Mouse (Mus musculus) forebrain, embryonic 16.5 days (tissue): ENCODE measurements around the gene Lmf1. TPM values are rescaled to one million over a fixed set of nuclear protein-coding genes. Genes with fewer than 3 reads are reported as not detected.

Experiments
- ATAC-seq: fragments of 200-750 bp; cut with Nextera tagmentation; 2 replicates; pipeline ENCODE4 v1.8.0; 2017; ENCODE audit warnings: mild to moderate bottlenecking, moderate library complexity
- H3K27ac ChIP-seq: fragments of 300-500 bp; sonication (generic); 2 replicates; pipeline ENCODE4 v1.5.1; 2014; ENCODE audit warnings: low read length, control low read depth
- H3K27me3 ChIP-seq: fragments of 300-500 bp; sonication (generic); replicated peaks from 2 replicates; pipeline ENCODE4 v1.6.1; 2014; ENCODE audit warnings: low read length; ENCODE audit not compliant: control insufficient read depth, insufficient read depth
- H3K36me3 ChIP-seq: fragments of 300-500 bp; sonication (generic); 2 replicates; pipeline ENCODE4 v1.6.1; 2014; ENCODE audit not compliant: control insufficient read depth, insufficient read depth
- H3K4me1 ChIP-seq: fragments of 300-500 bp; sonication (generic); replicated peaks from 2 replicates; pipeline ENCODE4 v1.6.1; 2014; ENCODE audit warnings: low read length; ENCODE audit not compliant: control insufficient read depth, insufficient read depth
- H3K4me2 ChIP-seq: fragments of 300-500 bp; sonication (generic); 2 replicates; pipeline ENCODE4 v1.6.1; 2014; ENCODE audit warnings: mild to moderate bottlenecking, low read length, control low read depth
- H3K4me3 ChIP-seq: fragments of 300-500 bp; sonication (generic); replicated peaks from 2 replicates; pipeline ENCODE4 v1.5.1; 2014; ENCODE audit warnings: mild to moderate bottlenecking, low read length, control low read depth
- H3K9ac ChIP-seq: fragments of 300-500 bp; sonication (generic); replicated peaks from 2 replicates; pipeline ENCODE4 v1.6.1; 2014; ENCODE audit warnings: low read depth, low read length, control low read depth
- H3K9me3 ChIP-seq: fragments of 300-500 bp; sonication (generic); 2 replicates; pipeline ENCODE4 v1.6.1; 2016; ENCODE audit warnings: low read length; ENCODE audit not compliant: control insufficient read depth
- WGBS: fragments of 180-500 bp; shearing (Covaris S2); extraction: QIAGEN DNeasy Blood & Tissue Kit; methylation state at CpG from one replicate; pipeline ENCODE4 v1.1.7; 2014; 5-methylcytosine and 5-hydroxymethylcytosine counted together
- polyA plus RNA-seq: library from polyadenylated mRNA; unstranded; fragments of >200 nt; fragmentation: Nextera tagmentation; extraction: Ambion mirVana; gene quantifications from 2 replicates; pipeline ENCODE4 v1.2.1, GENCODE M21; 2015

The Lmf1 gene
- polyA plus RNA-seq, 1 experiment from 2014 or later, result 19.4 TPM

GRCm38 (mm10) chr17:25576034-25576433, 2.9 kb upstream of the Lmf1 start:
- H3K27ac ChIP-seq, result no peak overlapping the region
- H3K9ac ChIP-seq, result no peak overlapping the region
- H3K4me3 ChIP-seq, result no peak overlapping the region
- 73% methylated on average over 2 of the region's 2 CpGs for WGBS
- H3K4me2 ChIP-seq, result no peak overlapping the region
- H3K4me1 ChIP-seq, result peaks cover 24% of the 10 kb centered on the region
- H3K27me3 ChIP-seq, result no peaks in the 10 kb centered on the region
- H3K36me3 ChIP-seq, result no peaks in the 10 kb centered on the region
- ATAC-seq, result no peak
- no peaks in the 10 kb centered on the region for H3K9me3 ChIP-seq

DNA sequence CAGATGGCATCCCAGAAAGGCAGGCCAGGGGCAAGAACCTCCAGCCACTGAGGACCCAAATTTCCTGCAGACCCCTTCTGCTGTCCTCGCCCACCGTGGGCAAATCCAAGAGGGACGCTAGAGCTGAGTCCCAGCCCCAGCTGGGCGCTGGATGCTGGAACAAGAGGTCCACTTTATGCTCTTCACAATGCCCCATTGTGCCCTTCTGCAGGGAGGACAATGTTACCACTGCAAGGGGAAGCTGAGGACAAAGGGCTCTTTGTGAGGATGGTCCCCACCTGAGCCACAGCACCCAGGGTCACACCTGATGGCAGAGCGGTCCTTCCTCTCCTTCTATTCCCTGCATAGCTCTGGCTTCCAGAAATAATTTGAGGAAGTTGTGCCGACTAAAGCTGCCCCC, 1.6 kb upstream of the Lmf1 start:
- H3K4me1 ChIP-seq, result peaks cover 21% of the 10 kb centered on the region
- no peak overlapping the region for H3K4me2 ChIP-seq
- H3K9ac ChIP-seq, result no peak overlapping the region
- no peak for ATAC-seq
- no peaks in the 10 kb centered on the region for H3K9me3 ChIP-seq
- H3K27me3 ChIP-seq, result no peaks in the 10 kb centered on the region
- 29% methylated on average over 6 of the region's 6 CpGs for WGBS
- H3K27ac ChIP-seq, result no peak overlapping the region
- H3K36me3 ChIP-seq, result no peaks in the 10 kb centered on the region
- no peak overlapping the region for H3K4me3 ChIP-seq

DNA sequence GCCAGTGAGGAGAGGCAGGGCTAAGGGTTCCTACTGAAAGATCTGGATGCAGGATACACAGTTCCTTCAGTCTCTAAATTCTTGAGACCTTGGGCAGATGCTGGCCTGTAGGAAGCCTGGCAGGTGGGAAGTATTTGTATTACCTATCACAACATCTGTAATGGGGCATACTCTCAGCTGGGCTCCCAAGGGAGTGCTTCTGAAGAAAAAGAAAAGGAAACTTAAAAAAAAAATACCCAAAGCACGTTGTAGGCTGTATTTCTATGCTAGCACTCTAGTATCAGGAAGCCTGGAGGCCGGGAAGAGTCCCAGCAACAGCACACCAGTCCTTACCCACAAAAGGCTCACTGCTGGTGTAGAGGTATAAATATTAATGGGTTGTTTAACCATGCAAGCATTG, 1.2 kb upstream of the Lmf1 start:
- Histone ChIP-seq H3K27me3 (no peaks in the 10 kb centered on the region), H3K27ac (no peak overlapping the region), H3K4me3 (no peak overlapping the region), H3K36me3 (no peaks in the 10 kb centered on the region), H3K9me3 (no peaks in the 10 kb centered on the region), H3K4me2 (no peak overlapping the region), H3K4me1 (peaks cover 21% of the 10 kb centered on the region), H3K9ac (no peak overlapping the region)
- ATAC-seq, result no peak
- 41% methylated on average over 2 of the region's 2 CpGs for WGBS

GRCm38 (mm10) chr17:25579332-25580047, 605 bp downstream of the Lmf1 start:
- Histone ChIP-seq H3K4me2 (peak overlapping the region; percentile 66), H3K9ac (peak overlapping the region; percentile 81), H3K9me3 (no peaks in the 10 kb centered on the region), H3K27ac (peak overlapping the region; percentile 60; the same call in 1 of the 2 replicates), H3K4me3 (peak overlapping the region; percentile 72), H3K27me3 (no peaks in the 10 kb centered on the region), H3K36me3 (no peaks in the 10 kb centered on the region), H3K4me1 (peaks cover 21% of the 10 kb centered on the region)
- 7% methylated on average over 21 of the region's 21 CpGs for WGBS
- ATAC-seq, result peak; percentile 34

DNA sequence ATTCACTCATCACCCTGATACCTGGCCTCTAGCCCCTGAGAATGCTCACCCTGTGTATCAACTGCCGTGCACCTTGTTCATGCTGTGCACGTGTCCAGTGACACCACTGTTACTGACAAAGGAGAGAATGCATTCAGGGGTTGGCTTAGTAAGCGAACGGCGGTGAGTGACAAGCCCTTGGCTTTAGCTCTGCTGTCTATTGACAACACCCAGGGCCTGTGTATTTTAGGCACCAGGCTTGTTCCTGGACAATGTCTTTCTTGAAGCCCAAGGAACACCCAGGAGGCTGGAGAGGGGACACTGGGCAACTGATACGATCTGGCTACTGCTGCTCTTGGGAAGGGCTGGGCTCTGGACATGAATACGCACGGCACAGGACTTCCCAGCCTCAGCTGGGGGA, 3.2 kb downstream of the Lmf1 start:
- Histone ChIP-seq H3K4me2 (no peak overlapping the region), H3K27me3 (no peaks in the 10 kb centered on the region), H3K36me3 (no peaks in the 10 kb centered on the region), H3K27ac (no peak overlapping the region), H3K9me3 (no peaks in the 10 kb centered on the region), H3K4me3 (no peak overlapping the region), H3K4me1 (peaks cover 14% of the 10 kb centered on the region), H3K9ac (no peak overlapping the region)
- 73% methylated on average over 8 of the region's 8 CpGs for WGBS
- ATAC-seq, result no peak

DNA sequence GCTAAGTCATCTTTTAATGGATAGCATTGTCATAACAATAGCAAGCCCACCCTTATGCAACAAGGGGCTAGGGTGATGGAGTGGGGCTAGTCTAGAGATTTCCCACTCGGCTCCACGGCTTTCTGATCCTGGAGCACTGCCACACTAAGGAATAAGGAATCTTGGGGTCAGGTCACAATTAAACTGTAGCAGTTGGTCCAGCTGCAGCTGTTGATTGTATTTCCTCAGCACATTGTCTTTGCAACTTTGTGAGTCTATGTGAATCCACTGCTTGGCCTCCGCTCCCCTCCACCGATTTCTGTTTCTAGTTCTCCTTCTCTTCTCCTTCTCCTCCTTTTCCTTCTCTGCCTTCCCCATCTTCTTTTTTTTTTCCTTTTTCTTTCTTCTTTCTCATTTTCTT, 4.2 kb downstream of the Lmf1 start:
- Histone ChIP-seq H3K4me2 (no peak overlapping the region), H3K4me1 (peaks cover 13% of the 10 kb centered on the region), H3K4me3 (no peak overlapping the region), H3K27ac (no peak overlapping the region), H3K27me3 (no peaks in the 10 kb centered on the region), H3K9ac (no peak overlapping the region), H3K9me3 (no peaks in the 10 kb centered on the region), H3K36me3 (no peaks in the 10 kb centered on the region)
- no peak for ATAC-seq
- WGBS, result 85% methylated on average over 4 of the region's 4 CpGs

DNA sequence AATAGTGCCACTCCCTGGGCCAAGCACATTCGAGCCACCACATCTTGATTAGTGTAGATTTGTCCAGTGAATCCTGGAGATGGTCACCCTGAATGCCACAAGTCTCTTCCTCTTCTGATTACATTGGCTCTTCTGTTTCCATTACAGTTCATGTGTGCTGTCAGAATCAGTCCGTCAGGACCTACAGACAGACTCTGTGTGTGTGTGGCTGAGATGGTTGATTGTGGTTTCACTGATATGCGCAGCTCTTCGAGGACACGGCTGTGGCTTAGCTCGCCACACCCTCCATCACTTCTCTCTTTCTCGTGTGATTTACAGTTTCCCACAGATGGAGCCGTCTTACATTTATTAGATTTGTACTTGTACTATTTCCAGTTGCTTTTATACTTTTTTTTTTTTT, 5.0 kb downstream of the Lmf1 start:
- no peak overlapping the region for H3K4me3 ChIP-seq
- 90% methylated on average over 8 of the region's 8 CpGs for WGBS
- ATAC-seq, result no peak

GRCm38 (mm10) chr17:25584646-25585045, 5.8 kb downstream of the Lmf1 start:
- no peaks in the 10 kb centered on the region for H3K27me3 ChIP-seq
- peaks cover 4% of the 10 kb centered on the region for H3K4me1 ChIP-seq
- H3K9ac ChIP-seq, result no peak overlapping the region
- H3K4me3 ChIP-seq, result no peak overlapping the region
- no peaks in the 10 kb centered on the region for H3K36me3 ChIP-seq
- no peak for ATAC-seq
- WGBS, result 95% methylated on average over 9 of the region's 9 CpGs
- no peak overlapping the region for H3K27ac ChIP-seq
- H3K9me3 ChIP-seq, result no peaks in the 10 kb centered on the region
- no peak overlapping the region for H3K4me2 ChIP-seq

More for the DNA sequence above, 5.0 kb downstream of the Lmf1 start:
- H3K27ac ChIP-seq, result no peak overlapping the region
- H3K36me3 ChIP-seq, result no peaks in the 10 kb centered on the region
- no peaks in the 10 kb centered on the region for H3K9me3 ChIP-seq
- no peak overlapping the region for H3K4me2 ChIP-seq
- H3K9ac ChIP-seq, result no peak overlapping the region
- H3K4me1 ChIP-seq, result peaks cover 6% of the 10 kb centered on the region
- no peaks in the 10 kb centered on the region for H3K27me3 ChIP-seq

DNA sequence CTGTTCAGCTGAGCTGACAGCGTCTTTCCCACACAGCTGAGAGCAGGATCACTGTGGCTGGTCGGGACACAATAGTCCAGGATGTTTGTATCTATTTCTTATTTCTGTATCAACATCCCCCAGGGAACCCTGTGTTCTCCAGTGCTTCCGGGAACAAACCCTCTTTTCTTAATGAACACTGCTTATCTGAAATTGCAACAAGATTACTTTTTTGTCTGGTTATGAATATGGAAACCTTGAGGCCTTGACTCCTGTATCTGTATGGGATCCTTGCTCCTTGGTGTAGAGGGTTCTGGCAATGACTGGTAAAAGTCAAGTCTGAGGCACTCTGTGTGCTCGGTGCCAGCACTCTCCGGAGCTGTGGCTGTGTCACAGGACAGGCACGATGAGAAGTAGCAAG, 11.2 kb downstream of the Lmf1 start:
- Histone ChIP-seq H3K4me2 (no peak overlapping the region), H3K27ac (no peak overlapping the region), H3K4me3 (no peak overlapping the region), H3K36me3 (no peaks in the 10 kb centered on the region), H3K4me1 (no peaks in the 10 kb centered on the region), H3K9me3 (no peaks in the 10 kb centered on the region), H3K9ac (no peak overlapping the region), H3K27me3 (no peaks in the 10 kb centered on the region)
- ATAC-seq, result no peak
- WGBS, result 93% methylated on average over 6 of the region's 6 CpGs

- Histone ChIP-seq H3K4me1 (no peaks in the 10 kb centered on the region), H3K36me3 (no peaks in the 10 kb centered on the region), H3K4me3 (no peak overlapping the region), H3K4me2 (no peak overlapping the region), H3K9ac (no peak overlapping the region), H3K27ac (no peak overlapping the region), H3K9me3 (no peaks in the 10 kb centered on the region), H3K27me3 (no peaks in the 10 kb centered on the region)
- 88% methylated on average over 4 of the region's 4 CpGs for WGBS
- no peak for ATAC-seq
Measured at GRCm38 (mm10) chr17:25590985-25591384, 12.1 kb downstream of the Lmf1 start.
